26 mouse cellular contexts compared by ENCODE assay signal in the genomic region with DNA sequence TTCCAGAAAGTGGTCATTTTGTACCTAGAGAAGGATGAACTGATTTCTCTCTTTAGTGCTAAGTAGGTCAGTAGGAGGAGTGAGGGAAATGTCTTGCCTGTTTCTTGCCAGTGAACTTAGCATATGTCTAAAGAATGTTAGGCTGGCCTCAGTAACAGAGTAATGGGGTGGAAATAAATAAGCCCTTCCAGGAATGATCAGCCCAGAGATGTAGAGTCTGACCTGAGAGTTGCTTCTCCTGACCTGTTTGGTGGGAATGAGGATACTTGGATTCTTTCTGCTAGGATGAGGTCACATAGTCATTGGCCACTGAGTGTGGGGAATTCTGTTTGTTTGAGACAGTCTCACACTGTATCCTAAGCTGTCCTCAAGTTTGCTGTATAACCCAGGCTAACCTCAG. TPM values are rescaled to one million over a fixed set of nuclear protein-coding genes. Genes with fewer than 3 reads are reported as not detected.
DNase-seq lines count a peak whose midpoint lies in the region; TF ChIP-seq lines count a peak whose summit lies in the region.
"Had no signal": no experiment of that assay in that cellular context is flagged by ENCODE, and none has a peak within 500 bp of the region (broad histone marks: within the 10 kb centered on the region; RNA-seq: fewer than 3 reads in every experiment).

No protein-coding gene starts in this region.

- H3K4me3 ChIP-seq in kidney, adult 2 months (ENCODE audit: insufficient read depth, low read depth, low read length): no peak overlapping the region
- H3K4me3 ChIP-seq in testis, adult 2 months (ENCODE audit: control insufficient read depth, low read depth, low read length): no peak overlapping the region
- H3K4me3 ChIP-seq: embryonic facial prominence, embryonic 10.5 days; embryonic facial prominence, embryonic 13.5 days; erythroblast, embryonic 14.5 days; forebrain, embryonic 12.5 days; forebrain, embryonic 15.5 days; heart, embryonic 10.5 days; heart, embryonic 13.5 days had no signal

- H3K27ac ChIP-seq in kidney, adult 2 months (ENCODE audit: insufficient read depth, low read depth, low read length): no peak overlapping the region
- H3K27ac ChIP-seq in testis, adult 2 months (ENCODE audit: control insufficient read depth, insufficient read depth, low read depth, low read length): 0 out of 2 replicates have a peak overlapping the region, but pooled peaks have one; percentile 6
- H3K27ac ChIP-seq: embryonic facial prominence, embryonic 10.5 days; embryonic facial prominence, embryonic 13.5 days; forebrain, embryonic 12.5 days; forebrain, embryonic 15.5 days; heart, embryonic 10.5 days; heart, embryonic 13.5 days; hindbrain, embryonic 14.5 days; hindbrain, postnatal 0 days had no signal

- TF ChIP-seq CTCF in kidney, adult 2 months (conservative IDR thresholded peaks at IDR 0.05; ENCODE audit: insufficient read depth, insufficient read length, low read depth, low read length): no peak
- no peak for TF ChIP-seq CTCF in testis, adult 2 months (IDR thresholded peaks at IDR 0.05; ENCODE audit: control insufficient read depth, insufficient read depth, insufficient replicate concordance, low read depth, low read length)

- peaks cover 4% of the 10 kb centered on the region; the same call in 1 of the 2 replicates for H3K4me1 ChIP-seq in kidney, adult 2 months (ENCODE audit: control insufficient read depth, insufficient read depth, low read length)
- H3K4me1 ChIP-seq in testis, adult 2 months (ENCODE audit: control insufficient read depth, insufficient read depth, low read length): no peaks in the 10 kb centered on the region
- H3K4me1 ChIP-seq: embryonic facial prominence, embryonic 10.5 days; embryonic facial prominence, embryonic 13.5 days; forebrain, embryonic 12.5 days; heart, embryonic 10.5 days; heart, embryonic 13.5 days had no signal

- DNase-seq in kidney, adult 2 months: peak; percentile 12
- DNase-seq in kidney, postnatal 4 days: no peak
- no peak for DNase-seq in testis, postnatal 14 days (ENCODE audit: low spot score)
- DNase-seq in adipocyte (ENCODE audit: low spot score): peak; percentile 26
- no peak for DNase-seq in layer of hippocampus, postnatal 25 days (ENCODE audit: extremely low spot score in 1 of 2, low spot score in 1 of 2)
- DNase-seq in cerebellum, postnatal 25 days: no peak
- DNase-seq: adrenal gland, adult 8-10 months; adrenal gland, postnatal 25 days; cerebellum, adult 18-20 months; cerebellum, adult 9-11 months; cerebellum, postnatal 36 days; embryo, embryonic 11 days; gastrocnemius, postnatal 10 days; heart, adult 11 months; heart, postnatal 14 days; heart, postnatal 4 days had no signal

- H3K36me3 ChIP-seq in kidney, adult 2 months (ENCODE audit: control insufficient read depth, insufficient read depth, low read length): peaks cover 3% of the 10 kb centered on the region; the same call in 1 of the 2 replicates
- H3K36me3 ChIP-seq in testis, adult 2 months (ENCODE audit: control insufficient read depth, insufficient read depth, low read length): peaks cover 2% of the 10 kb centered on the region; the same call in 1 of the 2 replicates

- H3K27me3 ChIP-seq in kidney, adult 2 months (replicated peaks; ENCODE audit: control insufficient read depth, insufficient read depth, low read length): no peaks in the 10 kb centered on the region
- H3K27me3 ChIP-seq in testis, adult 2 months (ENCODE audit: control insufficient read depth, insufficient read depth, low read length): no peaks in the 10 kb centered on the region
- H3K27me3 ChIP-seq: embryonic facial prominence, embryonic 13.5 days; forebrain, embryonic 12.5 days; heart, embryonic 13.5 days had no signal

- no peak for TF ChIP-seq POLR2A in kidney, adult 2 months (IDR thresholded peaks at IDR 0.05; ENCODE audit: low read depth, low read length)
- TF ChIP-seq POLR2A in testis, adult 2 months (IDR thresholded peaks at IDR 0.05; ENCODE audit: control insufficient read depth, low read depth, low read length): no peak

RNA-seq across cellular contexts. Expression of gene Vps4a, which starts 43.5 kb away (rescaled TPM):
- polyA plus RNA-seq in kidney, adult 2 months (2012; rRNA removed): 31.0 and 33.4 TPM in 2 replicates
- 97.0 and 104 TPM in 2 replicates for polyA plus RNA-seq in testis, adult 2 months (2012; rRNA removed)
- total RNA-seq in layer of hippocampus, postnatal 25 days (2021): 100 to 1,000 TPM; 116 to 117 TPM

RNA-seq across cellular contexts. Expression of gene Sntb2, which starts 52.0 kb away (rescaled TPM):
- 9.4 and 10.4 TPM in 2 replicates for polyA plus RNA-seq in kidney, adult 2 months (2012; rRNA removed)
- polyA plus RNA-seq in testis, adult 2 months (2012; rRNA removed): 13.4 and 14.4 TPM in 2 replicates
- total RNA-seq in layer of hippocampus, postnatal 25 days (2021): 10 to 100 TPM; 17.2 to 17.9 TPM

Comparison
In these comparisons a context has a peak if more than half of its experiments do, and no peak if none do; other contexts are left out.
1. DNase-seq: peak in kidney, adult 2 months (single experiment) and adipocyte (single experiment); none in kidney, postnatal 4 days (0 of 2), testis, postnatal 14 days (single experiment), layer of hippocampus, postnatal 25 days (0 of 2) and cerebellum, postnatal 25 days (0 of 2).